Mouse (Mus musculus): Measurements from ENCODE around the gene Lgals4. TPM values are rescaled to one million over a fixed set of nuclear protein-coding genes. Genes with fewer than 3 reads are reported as not detected.

Gene Lgals4
- polyA plus RNA-seq, 1 experiment from 2014 or later, result 3.7 TPM

- H3K4me3 ChIP-seq (ENCODE audit: low read depth, low read length), result no peak overlapping the region
- TF ChIP-seq CTCF (IDR thresholded peaks at IDR 0.05; ENCODE audit: low read depth), result no peak
- no peaks in the 10 kb centered on the region for H3K9me3 ChIP-seq (ENCODE audit: low read depth, low read length)
- no peak overlapping the region for H3K9ac ChIP-seq
- no peaks in the 10 kb centered on the region for H3K36me3 ChIP-seq (ENCODE audit: insufficient read depth)
- no peak for ATAC-seq (ENCODE audit: insufficient read depth)
- H3K27ac ChIP-seq (ENCODE audit: low read depth), result peak overlapping the region; percentile 96
- no peak for DNase-seq
- peak overlapping the region; percentile 37; the same call in 1 of the 2 replicates for H3K4me2 ChIP-seq
- H3K27me3 ChIP-seq (ENCODE audit: insufficient read depth, low read length), result no peaks in the 10 kb centered on the region
- peaks cover 25% of the 10 kb centered on the region for H3K4me1 ChIP-seq (ENCODE audit: insufficient read depth)
- WGBS, result 54% methylated on average over 3 of the region's 3 CpGs
These were observed 32.2 kb upstream of the Lgals4 start for GRCm38 (mm10) chr7:28801451-28801850.

GRCm38 (mm10) chr7:28801901-28802670, 31.6 kb upstream of the Lgals4 start:
- peak; percentile 52 for TF ChIP-seq CTCF (IDR thresholded peaks at IDR 0.05; ENCODE audit: low read depth)
- WGBS, result 21% methylated on average over 10 of the region's 10 CpGs
- Histone ChIP-seq H3K27me3 (ENCODE audit: insufficient read depth, low read length) (no peaks in the 10 kb centered on the region), H3K27ac (ENCODE audit: low read depth) (peak overlapping the region; percentile 96), H3K9ac (no peak overlapping the region), H3K4me2 (peak overlapping the region; percentile 37), H3K4me3 (ENCODE audit: low read depth, low read length) (no peak overlapping the region), H3K4me1 (ENCODE audit: insufficient read depth) (peaks cover 25% of the 10 kb centered on the region), H3K9me3 (ENCODE audit: low read depth, low read length) (no peaks in the 10 kb centered on the region), H3K36me3 (ENCODE audit: insufficient read depth) (no peaks in the 10 kb centered on the region)
- peak; percentile 90 for DNase-seq
- ATAC-seq (ENCODE audit: insufficient read depth), result peak; percentile 68

GRCm38 (mm10) chr7:28802846-28803588, 30.6 kb upstream of the Lgals4 start:
- TF ChIP-seq CTCF (IDR thresholded peaks at IDR 0.05; ENCODE audit: low read depth), result no peak
- H3K9me3 ChIP-seq (ENCODE audit: low read depth, low read length), result no peaks in the 10 kb centered on the region
- H3K4me3 ChIP-seq (ENCODE audit: low read depth, low read length), result no peak overlapping the region
- no peaks in the 10 kb centered on the region for H3K27me3 ChIP-seq (ENCODE audit: insufficient read depth, low read length)
- H3K36me3 ChIP-seq (ENCODE audit: insufficient read depth), result no peaks in the 10 kb centered on the region
- peak overlapping the region; percentile 37 for H3K4me2 ChIP-seq
- H3K9ac ChIP-seq, result peak overlapping the region; percentile 32
- ATAC-seq (ENCODE audit: insufficient read depth) (peak; percentile 61), DNase-seq (peak; percentile 75)
- WGBS, result 12% methylated on average over 10 of the region's 10 CpGs
- peak overlapping the region; percentile 96 for H3K27ac ChIP-seq (ENCODE audit: low read depth)
- peaks cover 30% of the 10 kb centered on the region for H3K4me1 ChIP-seq (ENCODE audit: insufficient read depth)

- Histone ChIP-seq H3K4me2 (peak overlapping the region; percentile 37), H3K27ac (ENCODE audit: low read depth) (peak overlapping the region; percentile 96)
- 20% methylated on average over 4 of the region's 4 CpGs for WGBS
These were observed 29.9 kb upstream of the Lgals4 start for GRCm38 (mm10) chr7:28803756-28804155.

GRCm38 (mm10) chr7:28806869-28807268, 26.8 kb upstream of the Lgals4 start:
- H3K4me1 ChIP-seq (ENCODE audit: insufficient read depth), result peaks cover 25% of the 10 kb centered on the region
- no peak for ATAC-seq (ENCODE audit: insufficient read depth)
- WGBS, result 75% methylated on average over 4 of the region's 4 CpGs

More at GRCm38 (mm10) chr7:28803756-28804155, 29.9 kb upstream of the Lgals4 start:
- Histone ChIP-seq H3K4me1 (ENCODE audit: insufficient read depth) (peaks cover 32% of the 10 kb centered on the region), H3K36me3 (ENCODE audit: insufficient read depth) (no peaks in the 10 kb centered on the region), H3K9me3 (ENCODE audit: low read depth, low read length) (no peaks in the 10 kb centered on the region), H3K27me3 (ENCODE audit: insufficient read depth, low read length) (no peaks in the 10 kb centered on the region), H3K9ac (no peak overlapping the region), H3K4me3 (ENCODE audit: low read depth, low read length) (no peak overlapping the region)
- DNase-seq (peak; percentile 51), ATAC-seq (ENCODE audit: insufficient read depth) (no peak)
- no peak for TF ChIP-seq CTCF (IDR thresholded peaks at IDR 0.05; ENCODE audit: low read depth)

GRCm38 (mm10) chr7:28807641-28808220, 25.9 kb upstream of the Lgals4 start:
- no peak for ATAC-seq (ENCODE audit: insufficient read depth)
- peak overlapping the region; percentile 100 for H3K27ac ChIP-seq (ENCODE audit: low read depth)

More at GRCm38 (mm10) chr7:28806869-28807268, 26.8 kb upstream of the Lgals4 start:
- Histone ChIP-seq H3K27me3 (ENCODE audit: insufficient read depth, low read length) (no peaks in the 10 kb centered on the region), H3K36me3 (ENCODE audit: insufficient read depth) (peaks cover 4% of the 10 kb centered on the region), H3K9me3 (ENCODE audit: low read depth, low read length) (no peaks in the 10 kb centered on the region), H3K9ac (no peak overlapping the region), H3K4me3 (ENCODE audit: low read depth, low read length) (no peak overlapping the region), H3K4me2 (no peak overlapping the region), H3K27ac (ENCODE audit: low read depth) (no peak overlapping the region)
- peak; percentile 31 for TF ChIP-seq CTCF (IDR thresholded peaks at IDR 0.05; ENCODE audit: low read depth)
- no peak for DNase-seq

More at GRCm38 (mm10) chr7:28807641-28808220, 25.9 kb upstream of the Lgals4 start:
- H3K9ac ChIP-seq, result peak overlapping the region; percentile 91
- H3K4me1 ChIP-seq (ENCODE audit: insufficient read depth), result peaks cover 24% of the 10 kb centered on the region
- peak overlapping the region; percentile 81 for H3K4me3 ChIP-seq (ENCODE audit: low read depth, low read length)
- peak overlapping the region; percentile 98 for H3K4me2 ChIP-seq
- H3K27me3 ChIP-seq (ENCODE audit: insufficient read depth, low read length), result no peaks in the 10 kb centered on the region
- no peak for DNase-seq
- H3K9me3 ChIP-seq (ENCODE audit: low read depth, low read length), result no peaks in the 10 kb centered on the region
- peaks cover 13% of the 10 kb centered on the region for H3K36me3 ChIP-seq (ENCODE audit: insufficient read depth)
- 40% methylated on average over 6 of the region's 8 CpGs for whole genome bisulfite sequencing
- no peak for TF ChIP-seq CTCF (IDR thresholded peaks at IDR 0.05; ENCODE audit: low read depth)
